Mouse (Mus musculus): ENCODE data around the gene Ate1. TPM values are rescaled to one million over a fixed set of nuclear protein-coding genes. Genes with fewer than 3 reads are reported as not detected.
"Not testable (repeated sequence)": the region's sequence is repeated elsewhere in the genome, so short reads cannot be mapped to it uniquely, and the experiment has no call there.

Gene Ate1
- polyA plus RNA-seq, 1 experiment from 2014 or later, result 101 TPM

DNA sequence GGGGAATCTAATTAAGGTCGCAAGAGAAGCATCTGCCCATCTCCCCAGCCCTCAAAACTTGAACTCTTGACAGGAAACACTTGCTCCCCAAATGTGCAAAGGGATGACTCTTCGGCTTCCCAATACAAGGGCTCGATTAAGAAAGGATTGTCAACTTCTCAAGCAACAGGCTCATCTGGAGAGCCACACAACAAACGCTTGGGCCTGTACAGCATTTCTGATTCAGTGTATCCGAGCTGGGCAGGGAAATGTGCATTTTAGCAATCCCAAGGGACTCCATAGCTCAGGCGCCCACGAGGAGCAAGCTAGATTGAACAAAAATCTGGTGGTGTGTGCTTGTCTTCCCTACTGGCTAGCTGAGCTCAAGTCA lies 26.2 kb upstream of the Ate1 start:
- ATAC-seq, result no peak; the same call in 1 of the 2 replicates
- Histone ChIP-seq H3K4me1 (replicated peaks) (peaks cover 23% of the 10 kb centered on the region), H3K4me2 (replicated peaks) (peak overlapping the region; percentile 82), H3K27ac (peak overlapping the region; percentile 97), H3K36me3 (peaks cover 30% of the 10 kb centered on the region), H3K9ac (replicated peaks) (peak overlapping the region; percentile 89), H3K9me3 (no peaks in the 10 kb centered on the region), H3K27me3 (no peaks in the 10 kb centered on the region), H3K4me3 (replicated peaks) (peak overlapping the region; percentile 86)
- 8% methylated on average over 7 of the region's 7 CpGs for WGBS

DNA sequence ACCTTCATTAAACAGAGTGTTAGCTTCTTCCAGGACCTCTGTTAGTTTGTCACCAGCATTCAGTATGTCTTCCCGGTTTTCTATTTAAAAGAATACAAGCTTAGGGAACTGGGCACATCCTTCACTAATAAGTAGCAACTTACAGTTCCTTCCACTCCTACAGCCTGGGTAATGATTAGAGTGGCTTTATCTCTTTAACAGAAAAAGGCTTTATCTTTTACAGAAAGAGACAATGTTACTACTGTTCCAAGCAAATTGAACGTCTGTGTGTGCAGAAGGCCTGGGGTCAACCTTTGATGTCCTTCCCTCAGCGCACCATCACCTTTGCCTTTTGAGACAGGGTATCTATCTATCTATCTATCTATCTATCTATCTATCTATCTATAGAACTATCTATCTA lies 25.7 kb upstream of the Ate1 start:
- H3K9ac ChIP-seq (replicated peaks), result peak overlapping the region; percentile 89
- peaks cover 32% of the 10 kb centered on the region for H3K36me3 ChIP-seq
- H3K27me3 ChIP-seq, result no peaks in the 10 kb centered on the region
- H3K9me3 ChIP-seq, result no peaks in the 10 kb centered on the region
- 53% methylated on average over 3 of the region's 3 CpGs for WGBS
- ATAC-seq, result no peak
- peak overlapping the region; percentile 86 for H3K4me3 ChIP-seq (replicated peaks)
- peak overlapping the region; percentile 97 for H3K27ac ChIP-seq
- peak overlapping the region; percentile 82 for H3K4me2 ChIP-seq (replicated peaks)
- peaks cover 23% of the 10 kb centered on the region for H3K4me1 ChIP-seq (replicated peaks)

DNA sequence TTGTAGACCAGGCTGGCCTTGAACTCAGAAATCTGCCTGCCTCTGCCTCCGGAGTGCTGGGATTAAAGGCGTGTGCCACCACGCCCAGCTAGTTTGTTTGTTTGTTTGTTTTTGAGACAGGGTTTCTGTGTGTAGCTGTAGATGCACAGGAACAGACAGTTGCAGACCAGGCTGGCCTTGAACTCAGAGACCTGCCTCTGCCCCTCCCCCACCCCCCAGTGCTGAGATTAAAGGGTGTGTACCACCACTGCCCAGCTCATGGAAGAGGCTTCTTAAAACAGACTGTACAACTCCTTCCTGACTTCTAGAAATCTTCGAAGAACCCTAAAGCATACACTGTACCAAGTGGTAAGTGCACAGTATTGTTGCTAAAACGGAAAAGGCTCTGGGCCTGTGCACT lies 25.2 kb upstream of the Ate1 start:
- 0 out of 2 replicates have a peak overlapping the region, but pooled peaks have one; percentile 89 for H3K9ac ChIP-seq (replicated peaks)
- peak overlapping the region; percentile 82 for H3K4me2 ChIP-seq (replicated peaks)
- H3K4me3 ChIP-seq (replicated peaks), result peak overlapping the region; percentile 86; the same call in 1 of the 2 replicates
- no peak for ATAC-seq
- H3K9me3 ChIP-seq, result no peaks in the 10 kb centered on the region
- peaks cover 23% of the 10 kb centered on the region for H3K4me1 ChIP-seq (replicated peaks)
- no peak overlapping the region for H3K27ac ChIP-seq
- 95% methylated on average over 5 of the region's 5 CpGs for WGBS
- H3K36me3 ChIP-seq, result peaks cover 35% of the 10 kb centered on the region
- H3K27me3 ChIP-seq, result no peaks in the 10 kb centered on the region

DNA sequence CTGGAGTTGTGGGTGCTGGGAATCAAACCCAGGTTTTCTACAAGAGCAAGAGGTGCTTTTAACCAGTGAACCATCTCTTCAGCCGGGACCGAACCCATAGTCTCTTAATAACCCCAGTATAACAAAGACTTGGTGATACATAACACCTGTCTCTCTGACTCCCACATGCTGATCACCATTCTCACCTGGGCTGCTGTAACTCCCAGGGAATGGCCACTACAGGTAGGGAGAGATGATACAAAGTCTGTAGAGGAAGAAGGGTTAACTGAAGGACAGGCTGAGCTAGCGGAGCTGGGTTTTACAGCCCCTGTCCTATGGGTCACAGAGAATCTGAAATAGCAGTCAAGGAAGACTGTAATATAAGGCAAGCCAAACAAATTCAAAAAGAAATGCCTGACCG lies 23.0 kb upstream of the Ate1 start:
- Histone ChIP-seq H3K27me3 (no peaks in the 10 kb centered on the region), H3K4me3 (replicated peaks) (no peak overlapping the region), H3K4me1 (replicated peaks) (peaks cover 23% of the 10 kb centered on the region), H3K9ac (replicated peaks) (no peak overlapping the region), H3K9me3 (no peaks in the 10 kb centered on the region), H3K36me3 (peaks cover 57% of the 10 kb centered on the region), H3K27ac (no peak overlapping the region), H3K4me2 (replicated peaks) (no peak overlapping the region)
- no peak for ATAC-seq
- 99% methylated on average over 4 of the region's 4 CpGs for WGBS

DNA sequence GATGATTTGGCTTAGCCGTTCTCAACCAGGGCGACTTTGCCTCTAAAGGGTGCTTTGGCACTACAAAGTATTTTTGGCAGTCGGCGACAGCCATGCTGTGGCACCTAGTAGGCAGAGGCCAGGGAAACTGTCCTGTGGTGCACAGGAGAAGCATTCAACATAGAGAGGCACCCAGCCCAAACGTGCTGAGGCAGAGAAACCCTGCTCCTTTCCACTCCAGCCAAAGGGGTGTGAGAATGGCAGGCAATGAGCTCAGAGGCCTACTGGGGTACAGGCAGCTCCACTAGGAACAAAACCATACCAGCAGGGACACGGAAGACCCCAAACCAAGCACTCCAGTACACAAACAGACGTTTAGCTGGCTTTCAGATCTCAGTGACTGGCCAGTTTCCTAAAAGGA lies 20.0 kb upstream of the Ate1 start:
- WGBS, result 94% methylated on average over 7 of the region's 7 CpGs
- Histone ChIP-seq H3K9ac (replicated peaks) (no peak overlapping the region), H3K4me1 (replicated peaks) (peaks cover 7% of the 10 kb centered on the region; the same call in 1 of the 2 replicates), H3K27me3 (no peaks in the 10 kb centered on the region), H3K4me3 (replicated peaks) (no peak overlapping the region), H3K9me3 (no peaks in the 10 kb centered on the region), H3K36me3 (peaks cover 81% of the 10 kb centered on the region), H3K27ac (no peak overlapping the region), H3K4me2 (replicated peaks) (no peak overlapping the region)
- no peak for ATAC-seq

DNA sequence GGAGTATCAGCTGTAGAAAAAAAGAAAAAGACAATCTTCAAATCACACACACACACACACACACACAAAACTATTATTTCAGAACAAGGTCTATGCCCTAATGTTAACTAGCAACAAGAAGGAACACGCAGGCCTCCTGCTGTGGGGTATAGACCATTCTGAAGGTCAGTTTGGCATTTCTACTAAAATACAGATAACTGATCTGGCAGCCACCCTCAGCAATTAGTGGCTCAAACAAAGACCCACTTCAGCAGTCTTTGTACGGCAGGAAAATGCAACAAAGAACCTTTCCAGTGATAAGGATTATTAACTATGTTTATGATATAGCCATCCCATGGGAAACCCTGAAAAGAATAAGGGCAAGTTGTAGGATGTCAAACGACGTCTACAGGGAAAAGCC lies 16.9 kb upstream of the Ate1 start:
- Histone ChIP-seq H3K9ac (replicated peaks) (no peak overlapping the region), H3K4me3 (replicated peaks) (no peak overlapping the region), H3K9me3 (no peaks in the 10 kb centered on the region), H3K27me3 (no peaks in the 10 kb centered on the region), H3K4me1 (replicated peaks) (peaks cover 3% of the 10 kb centered on the region; the same call in 1 of the 2 replicates), H3K36me3 (peaks cover 67% of the 10 kb centered on the region), H3K4me2 (replicated peaks) (no peak overlapping the region), H3K27ac (no peak overlapping the region)
- ATAC-seq, result no peak
- WGBS, result 89% methylated on average over 4 of the region's 4 CpGs

DNA sequence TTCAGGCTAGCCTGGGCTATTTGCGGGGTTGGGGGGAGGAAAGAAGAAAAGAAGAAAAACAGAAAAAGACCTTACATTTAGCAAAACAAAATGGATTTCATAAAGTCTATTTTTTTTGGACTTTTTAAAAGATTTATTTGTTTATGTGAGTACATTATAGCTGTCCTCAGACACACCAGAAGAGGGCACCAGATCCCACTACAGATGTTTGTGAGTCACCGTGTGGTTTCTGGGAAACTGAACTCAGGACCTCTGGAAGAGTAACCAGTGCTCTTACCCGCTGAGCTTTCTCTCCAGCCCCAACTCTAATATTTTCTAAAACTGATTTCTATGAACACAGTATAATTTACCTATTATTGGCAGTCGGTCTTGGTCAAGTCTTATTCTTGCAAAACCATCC lies 15.0 kb upstream of the Ate1 start:
- 91% methylated on average over 4 of the region's 4 CpGs for WGBS
- H3K36me3 ChIP-seq, result peaks cover 61% of the 10 kb centered on the region
- no peaks in the 10 kb centered on the region for H3K27me3 ChIP-seq
- H3K9ac ChIP-seq (replicated peaks), result no peak overlapping the region
- H3K4me1 ChIP-seq (replicated peaks), result peaks cover 3% of the 10 kb centered on the region; the same call in 1 of the 2 replicates
- no peak for ATAC-seq
- H3K9me3 ChIP-seq, result no peaks in the 10 kb centered on the region
- no peak overlapping the region for H3K4me2 ChIP-seq (replicated peaks)
- no peak overlapping the region for H3K27ac ChIP-seq
- H3K4me3 ChIP-seq (replicated peaks), result no peak overlapping the region

DNA sequence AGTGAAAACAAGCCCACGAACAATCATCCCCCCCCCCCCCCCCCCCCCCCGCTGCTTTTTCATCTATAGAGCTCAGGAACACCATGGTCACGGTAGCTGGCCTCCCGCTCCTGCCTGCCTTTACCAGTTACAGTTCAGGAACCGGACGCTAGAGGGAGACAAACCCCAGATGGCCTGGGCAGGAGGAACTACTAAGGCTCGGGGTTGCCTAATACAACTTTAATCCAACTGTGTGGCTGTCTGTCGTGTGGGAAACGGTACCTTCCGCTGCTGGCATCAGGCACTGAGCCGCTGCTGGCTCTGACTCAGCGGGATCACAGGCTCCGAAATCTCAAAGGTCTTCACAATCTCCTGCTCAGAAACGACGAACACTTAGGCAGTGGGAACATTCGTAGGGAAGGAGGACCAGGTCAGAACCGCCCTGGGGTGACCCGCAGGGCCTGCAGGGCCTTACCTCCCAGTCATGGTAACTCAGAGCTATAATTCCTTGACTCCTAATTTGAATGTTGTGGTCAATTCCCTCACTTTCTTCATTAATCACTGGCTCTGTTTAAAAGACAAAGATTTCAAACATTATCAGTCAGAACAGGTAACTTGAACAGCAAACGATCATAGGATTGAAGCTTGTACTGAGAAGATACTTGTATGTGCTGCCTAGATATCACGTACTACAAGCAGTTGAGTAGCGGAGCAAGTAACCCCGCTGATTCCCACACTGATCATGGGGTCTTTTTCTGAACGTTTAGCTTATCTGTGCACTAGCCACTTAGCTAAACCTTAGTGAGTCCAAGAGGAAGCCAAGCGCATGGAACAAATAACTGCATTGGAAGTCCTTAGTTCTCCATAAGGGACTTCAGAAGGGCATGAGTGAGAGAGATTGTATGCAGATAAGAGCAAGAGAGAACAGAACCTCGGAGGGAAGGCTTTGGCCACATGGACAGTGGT lies 13.4 kb upstream of the Ate1 start:
- Histone ChIP-seq H3K9me3 (no peaks in the 10 kb centered on the region), H3K4me1 (replicated peaks) (peaks cover 3% of the 10 kb centered on the region; the same call in 1 of the 2 replicates), H3K9ac (replicated peaks) (no peak overlapping the region), H3K4me2 (replicated peaks) (no peak overlapping the region), H3K36me3 (peaks cover 53% of the 10 kb centered on the region), H3K4me3 (replicated peaks) (no peak overlapping the region), H3K27ac (no peak overlapping the region), H3K27me3 (no peaks in the 10 kb centered on the region)
- peak; percentile 80 for ATAC-seq
- WGBS, result 48% methylated on average over 24 of the region's 25 CpGs

DNA sequence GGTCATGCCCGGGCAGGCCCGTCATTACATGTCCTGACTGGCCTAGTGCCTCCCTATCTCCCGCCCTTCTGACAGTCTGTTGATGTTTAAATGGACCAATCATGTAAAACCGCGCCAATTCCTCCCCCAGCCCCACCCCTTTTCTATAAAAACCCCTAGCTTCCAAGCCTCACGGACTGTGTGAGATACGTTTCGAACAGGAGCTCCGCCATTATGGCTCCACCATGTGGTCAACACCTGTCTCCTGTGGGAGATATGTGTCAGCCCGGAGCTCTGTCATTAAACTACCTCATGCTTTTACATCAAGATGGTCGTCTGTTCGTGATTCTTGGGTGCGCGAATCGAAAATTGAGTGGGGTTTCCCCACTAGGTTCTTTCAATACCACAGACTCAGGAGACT lies 11.0 kb upstream of the Ate1 start:
- H3K36me3 ChIP-seq, result peaks cover 34% of the 10 kb centered on the region
- H3K9me3 ChIP-seq; H3K4me1 ChIP-seq (replicated peaks); H3K27ac ChIP-seq; H3K9ac ChIP-seq (replicated peaks); H3K4me2 ChIP-seq (replicated peaks); ATAC-seq; H3K4me3 ChIP-seq (replicated peaks); H3K27me3 ChIP-seq: not testable (repeated sequence)
- WGBS, result 97% methylated on average over 15 of the region's 15 CpGs

DNA sequence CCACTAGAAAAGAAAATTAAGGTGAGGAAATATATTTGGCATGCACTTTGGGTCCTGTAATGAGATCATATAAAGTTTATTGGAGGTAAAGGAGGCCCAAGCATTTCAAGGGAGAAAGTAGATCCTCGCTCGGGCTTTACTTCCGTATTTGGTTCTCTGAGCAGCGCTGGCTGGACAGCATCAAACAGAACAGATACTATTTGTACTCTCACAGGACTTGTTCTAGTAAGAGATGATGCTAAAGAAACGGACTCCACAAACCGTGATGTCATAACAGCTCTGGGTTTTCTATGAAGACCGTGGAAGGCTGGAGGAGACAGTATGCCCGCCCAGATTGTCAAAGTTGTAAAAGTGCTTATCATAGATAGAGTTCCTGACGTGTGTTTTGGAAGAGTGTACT lies 7.1 kb upstream of the Ate1 start:
- H3K4me1 ChIP-seq (replicated peaks), result no peaks in the 10 kb centered on the region
- H3K4me2 ChIP-seq (replicated peaks), result no peak overlapping the region
- H3K27me3 ChIP-seq, result no peaks in the 10 kb centered on the region
- H3K9me3 ChIP-seq, result no peaks in the 10 kb centered on the region
- peaks cover 18% of the 10 kb centered on the region for H3K36me3 ChIP-seq
- no peak overlapping the region for H3K4me3 ChIP-seq (replicated peaks)
- no peak overlapping the region for H3K27ac ChIP-seq
- no peak for ATAC-seq
- 90% methylated on average over 9 of the region's 9 CpGs for WGBS
- H3K9ac ChIP-seq (replicated peaks), result no peak overlapping the region

DNA sequence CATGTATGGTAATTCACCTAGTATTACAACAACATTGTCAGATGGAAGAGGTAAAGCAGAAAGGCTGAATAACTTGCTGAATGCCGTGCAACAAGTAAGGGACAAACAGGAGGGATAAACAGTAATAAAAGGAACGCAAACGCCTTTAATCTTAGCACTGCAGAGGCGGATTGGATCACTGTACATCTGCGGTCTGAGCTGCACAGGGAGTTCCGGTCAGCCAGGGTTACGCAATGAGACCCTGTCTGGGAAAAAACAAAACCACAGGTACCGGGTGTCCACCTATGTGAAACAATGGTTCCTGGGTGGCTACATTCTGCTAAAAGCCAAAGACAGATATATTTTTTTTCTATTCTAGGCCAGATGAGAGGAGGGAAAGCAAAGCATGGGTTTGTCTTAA lies 3.3 kb upstream of the Ate1 start:
- H3K27me3 ChIP-seq, result no peaks in the 10 kb centered on the region
- H3K27ac ChIP-seq, result no peak overlapping the region
- H3K4me2 ChIP-seq (replicated peaks), result no peak overlapping the region
- no peaks in the 10 kb centered on the region for H3K9me3 ChIP-seq
- WGBS, result 95% methylated on average over 8 of the region's 8 CpGs
- H3K4me3 ChIP-seq (replicated peaks), result no peak overlapping the region
- H3K9ac ChIP-seq (replicated peaks), result no peak overlapping the region
- no peak for ATAC-seq
- no peaks in the 10 kb centered on the region for H3K36me3 ChIP-seq
- H3K4me1 ChIP-seq (replicated peaks), result peaks cover 3% of the 10 kb centered on the region

DNA sequence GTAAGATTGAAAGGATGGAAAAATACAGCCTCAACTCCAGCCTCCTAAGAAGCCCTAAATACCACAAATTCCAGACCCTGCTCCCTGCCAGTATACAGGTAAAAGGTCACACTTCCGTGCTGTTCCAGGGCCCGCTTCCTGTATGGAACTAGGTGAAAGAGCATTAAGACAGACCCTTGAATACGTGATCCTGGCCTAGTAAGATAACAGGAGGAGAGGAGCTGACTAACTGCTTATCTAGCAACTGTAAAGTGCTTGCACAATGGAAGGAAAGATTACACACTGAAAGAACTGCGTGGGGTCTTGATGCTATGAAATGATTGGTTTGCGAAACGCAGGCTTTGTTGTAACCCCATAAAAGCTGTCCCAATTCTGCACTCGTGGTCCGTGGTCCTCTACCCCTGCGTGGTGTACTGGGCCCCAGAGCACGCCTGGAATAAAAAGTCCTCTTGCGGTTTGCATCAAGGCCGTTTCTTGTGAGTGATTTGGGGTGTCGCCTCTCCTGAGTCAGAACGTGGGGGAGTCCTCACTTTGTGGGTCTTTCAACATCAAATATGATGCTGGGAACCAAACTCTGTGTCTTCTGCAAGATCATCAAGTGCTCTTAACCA lies 748 bp upstream of the Ate1 start:
- Histone ChIP-seq H3K9me3 (no peaks in the 10 kb centered on the region), H3K27me3 (no peaks in the 10 kb centered on the region), H3K4me2 (replicated peaks) (no peak overlapping the region), H3K4me3 (replicated peaks) (no peak overlapping the region), H3K27ac (no peak overlapping the region), H3K9ac (replicated peaks) (no peak overlapping the region), H3K4me1 (replicated peaks) (peaks cover 24% of the 10 kb centered on the region), H3K36me3 (no peaks in the 10 kb centered on the region)
- ATAC-seq, result no peak
- WGBS, result 92% methylated on average over 14 of the region's 14 CpGs
